Mouse (Mus musculus) lung, embryonic 16.5 days (tissue): ENCODE results near the gene Gsn. TPM values are rescaled to one million over a fixed set of nuclear protein-coding genes. Genes with fewer than 3 reads are reported as not detected.
A peak's percentile ranks its signal among the peaks of the same experiment; 100 is the strongest.

Experiments
- ATAC-seq: fragments of 200-750 bp; cut with Nextera tagmentation; 2 replicates; pipeline ENCODE4 v1.8.0; 2017; ENCODE audit warnings: low read depth, mild to moderate bottlenecking, moderate library complexity
- H3K27ac ChIP-seq: fragments of 300-500 bp; sonication (generic); 2 replicates; pipeline ENCODE4 v1.5.1; 2014; ENCODE audit warnings: mild to moderate bottlenecking, control low read depth, low read length
- H3K27me3 ChIP-seq: fragments of 300-500 bp; sonication (generic); 2 replicates; pipeline ENCODE4 v1.6.1; 2014; ENCODE audit warnings: low read depth, low read length, mixed read lengths; ENCODE audit not compliant: control insufficient read depth, insufficient read depth
- H3K36me3 ChIP-seq: fragments of 300-500 bp; sonication (generic); 2 replicates; pipeline ENCODE4 v1.6.1; 2014; ENCODE audit warnings: low read length; ENCODE audit not compliant: control insufficient read depth, insufficient read depth
- H3K4me1 ChIP-seq: fragments of 300-500 bp; sonication (generic); replicated peaks from 2 replicates; pipeline ENCODE4 v1.6.1; 2014; ENCODE audit warnings: low read length, mixed read lengths; ENCODE audit not compliant: control insufficient read depth, insufficient read depth
- H3K4me2 ChIP-seq: fragments of 300-500 bp; sonication (generic); 2 replicates; pipeline ENCODE4 v1.6.1; 2014; ENCODE audit warnings: low read depth, low read length, control low read depth
- H3K4me3 ChIP-seq: fragments of 300-500 bp; sonication (generic); 2 replicates; pipeline ENCODE4 v1.5.1; 2014; ENCODE audit warnings: mild to moderate bottlenecking, low read length, control low read depth
- H3K9ac ChIP-seq: fragments of 300-500 bp; sonication (generic); 2 replicates; pipeline ENCODE4 v1.6.1; 2014; ENCODE audit warnings: low read length, control low read depth
- H3K9me3 ChIP-seq: fragments of 300-500 bp; sonication (generic); 2 replicates; pipeline ENCODE4 v1.6.1; 2016; ENCODE audit warnings: low read length; ENCODE audit not compliant: control insufficient read depth
- WGBS: fragments of 180-500 bp; shearing (Covaris S2); extraction: QIAGEN DNeasy Blood & Tissue Kit; methylation state at CpG from one replicate; pipeline ENCODE4 v1.1.7; 2014; 5-methylcytosine and 5-hydroxymethylcytosine counted together
- polyA plus RNA-seq: library from polyadenylated mRNA; unstranded; fragments of >200 nt; fragmentation: Nextera tagmentation; extraction: Ambion mirVana; gene quantifications from 2 replicates; pipeline ENCODE4 v1.2.1, GENCODE M21; 2015

The Gsn gene
- polyA plus RNA-seq, 1 experiment from 2014 or later, result 241 TPM

DNA sequence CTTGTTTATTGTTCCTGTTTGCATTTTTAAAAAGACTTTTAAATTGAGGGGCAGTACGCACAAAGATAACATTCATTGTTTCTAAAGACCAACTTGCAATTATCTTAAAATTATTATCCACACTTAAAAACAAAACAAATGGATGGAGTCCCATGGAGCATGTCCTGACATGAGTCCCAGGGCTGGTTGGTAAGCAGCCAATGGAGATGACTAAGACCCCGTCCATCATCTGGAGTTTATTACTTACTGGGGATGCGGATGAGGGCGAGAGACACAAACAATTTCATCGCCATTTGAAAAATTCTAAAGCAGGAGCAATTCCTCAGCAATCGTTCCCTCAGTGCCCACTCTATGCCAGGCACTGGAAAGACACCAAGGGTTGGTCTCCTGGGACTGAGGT, 21.2 kb upstream of the Gsn start:
- no peaks in the 10 kb centered on the region for H3K36me3 ChIP-seq
- 62% methylated on average over 6 of the region's 6 CpGs for WGBS
- no peaks in the 10 kb centered on the region for H3K9me3 ChIP-seq
- H3K4me2 ChIP-seq, result no peak overlapping the region
- H3K4me3 ChIP-seq, result no peak overlapping the region
- no peak overlapping the region for H3K9ac ChIP-seq
- peaks cover 3% of the 10 kb centered on the region; the same call in 1 of the 2 replicates for H3K4me1 ChIP-seq
- no peaks in the 10 kb centered on the region for H3K27me3 ChIP-seq
- ATAC-seq, result no peak
- H3K27ac ChIP-seq, result no peak overlapping the region

DNA sequence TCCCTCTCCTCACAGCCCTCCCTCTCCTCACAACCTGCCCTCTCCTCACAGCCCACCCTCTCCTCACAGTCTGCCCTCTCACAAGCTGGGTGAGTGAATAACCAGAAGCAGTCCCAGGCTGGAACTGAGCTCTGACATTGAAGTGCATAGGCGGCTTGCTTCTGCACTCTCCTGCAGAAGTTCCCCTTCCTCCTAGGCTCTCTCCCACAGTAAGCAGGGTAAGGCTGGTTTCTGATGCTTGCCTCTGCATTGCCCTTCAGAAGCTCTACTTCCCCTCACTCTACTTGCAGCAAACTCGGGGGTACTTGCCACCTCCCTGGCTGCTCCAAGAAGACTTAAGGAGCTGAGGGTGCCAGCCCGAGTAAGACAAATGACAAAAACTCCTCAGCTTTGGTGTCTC, 11.9 kb upstream of the Gsn start:
- Histone ChIP-seq H3K4me2 (no peak overlapping the region), H3K27me3 (no peaks in the 10 kb centered on the region), H3K27ac (no peak overlapping the region), H3K36me3 (no peaks in the 10 kb centered on the region), H3K9me3 (peaks cover 2% of the 10 kb centered on the region; the same call in 1 of the 2 replicates), H3K4me1 (no peaks in the 10 kb centered on the region), H3K9ac (no peak overlapping the region), H3K4me3 (no peak overlapping the region)
- WGBS, result 44% methylated on average over 3 of the region's 3 CpGs
- ATAC-seq, result no peak

DNA sequence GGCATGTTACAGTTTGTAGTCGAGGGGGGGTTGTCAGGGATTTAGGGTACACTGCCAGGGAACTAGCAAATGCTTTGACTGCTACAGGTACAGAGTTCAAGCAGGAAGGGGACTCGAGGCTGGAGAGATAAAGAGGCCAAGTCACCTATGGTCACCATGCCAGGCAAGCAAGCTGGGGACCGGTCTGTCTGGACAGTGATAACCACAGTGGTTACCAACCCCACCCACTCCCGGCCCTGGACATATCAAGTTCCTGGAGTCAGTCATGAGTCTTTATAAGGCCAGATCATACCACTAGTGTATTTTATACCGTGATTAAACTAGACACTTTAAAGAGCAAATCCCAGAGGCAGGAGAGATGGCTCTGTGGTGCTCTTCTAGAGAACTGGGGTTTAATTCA, 8.4 kb upstream of the Gsn start:
- no peaks in the 10 kb centered on the region for H3K27me3 ChIP-seq
- H3K36me3 ChIP-seq, result no peaks in the 10 kb centered on the region
- H3K4me1 ChIP-seq, result no peaks in the 10 kb centered on the region
- no peak overlapping the region for H3K4me3 ChIP-seq
- no peak for ATAC-seq
- H3K9ac ChIP-seq, result no peak overlapping the region
- no peak overlapping the region for H3K27ac ChIP-seq
- 57% methylated on average over 5 of the region's 5 CpGs for WGBS
- H3K4me2 ChIP-seq, result no peak overlapping the region
- peaks cover 2% of the 10 kb centered on the region; the same call in 1 of the 2 replicates for H3K9me3 ChIP-seq

DNA sequence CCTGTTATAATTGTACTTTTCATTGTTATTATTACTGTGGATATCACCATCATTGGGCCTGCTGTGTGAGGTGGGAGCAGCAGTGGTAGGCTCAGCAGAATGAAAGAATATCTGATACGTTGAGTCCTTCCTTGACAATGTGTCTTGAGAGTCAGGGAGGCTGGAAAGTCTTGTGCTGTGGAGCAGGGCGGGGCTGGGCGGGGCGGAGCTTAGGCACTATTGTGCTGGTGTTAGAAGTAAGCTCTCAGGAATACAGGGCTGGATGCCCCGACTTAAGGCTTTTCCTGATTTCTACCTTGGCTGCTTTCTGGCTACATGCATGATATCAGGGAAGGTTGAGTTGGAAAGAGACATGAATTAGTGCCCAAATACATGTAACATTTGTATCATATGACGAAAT, 3.4 kb upstream of the Gsn start:
- 42% methylated on average over 6 of the region's 6 CpGs for WGBS
- no peak for ATAC-seq
- H3K27ac ChIP-seq, result no peak overlapping the region
- H3K4me1 ChIP-seq, result peaks cover 13% of the 10 kb centered on the region
- H3K9me3 ChIP-seq, result no peaks in the 10 kb centered on the region
- H3K4me2 ChIP-seq, result no peak overlapping the region
- H3K9ac ChIP-seq, result no peak overlapping the region
- H3K27me3 ChIP-seq, result no peaks in the 10 kb centered on the region
- H3K4me3 ChIP-seq, result no peak overlapping the region
- H3K36me3 ChIP-seq, result no peaks in the 10 kb centered on the region

DNA sequence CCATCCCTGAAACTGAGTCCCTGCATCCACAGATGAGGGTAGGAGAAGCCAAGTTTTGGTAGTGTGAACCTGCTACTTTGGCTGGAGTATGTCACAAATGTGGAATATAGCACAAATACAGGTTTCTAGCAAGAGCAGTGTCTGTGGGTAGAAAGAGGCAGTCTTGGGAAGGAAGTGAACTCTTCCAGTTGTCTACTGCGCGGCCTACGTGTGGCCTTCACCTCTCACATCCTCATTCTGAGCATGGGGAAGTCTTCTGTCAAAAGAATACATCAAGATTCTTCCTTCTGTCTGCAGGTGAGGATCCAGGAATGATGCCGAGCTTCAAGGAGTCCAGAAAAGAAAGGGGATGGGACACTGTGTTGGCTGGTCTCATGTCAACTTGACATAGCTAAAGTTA, 2.4 kb upstream of the Gsn start:
- ATAC-seq, result no peak
- 77% methylated on average over 4 of the region's 4 CpGs for WGBS
- no peak overlapping the region for H3K4me3 ChIP-seq

DNA sequence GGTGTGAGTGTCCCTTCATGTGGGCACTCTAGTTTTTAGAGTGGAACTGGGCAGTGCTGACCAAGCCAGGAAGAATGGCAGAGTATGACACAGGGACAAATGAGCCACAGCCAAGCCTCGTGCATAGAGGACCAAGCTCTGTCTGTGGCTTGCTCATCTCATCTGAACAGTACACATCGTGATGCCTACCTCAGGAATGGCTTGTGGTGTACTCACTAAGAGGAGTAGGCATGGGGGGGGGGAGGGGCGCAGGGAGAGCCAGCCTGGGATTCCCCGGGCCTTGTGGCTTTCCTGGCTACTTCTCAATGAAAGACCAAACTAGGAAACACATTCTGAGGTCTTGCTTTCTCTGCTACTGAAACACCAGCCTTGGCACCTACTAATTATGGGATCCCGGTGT, 1.2 kb upstream of the Gsn start:
- Histone ChIP-seq H3K36me3 (no peaks in the 10 kb centered on the region), H3K4me3 (no peak overlapping the region), H3K27ac (no peak overlapping the region), H3K4me1 (peaks cover 29% of the 10 kb centered on the region), H3K27me3 (no peaks in the 10 kb centered on the region), H3K4me2 (no peak overlapping the region), H3K9me3 (no peaks in the 10 kb centered on the region), H3K9ac (no peak overlapping the region)
- no peak for ATAC-seq
- WGBS, result 75% methylated on average over 5 of the region's 5 CpGs

More for the DNA sequence above, 2.4 kb upstream of the Gsn start:
- no peaks in the 10 kb centered on the region for H3K27me3 ChIP-seq
- no peak overlapping the region for H3K4me2 ChIP-seq
- H3K9ac ChIP-seq, result no peak overlapping the region
- H3K4me1 ChIP-seq, result peaks cover 17% of the 10 kb centered on the region
- H3K36me3 ChIP-seq, result no peaks in the 10 kb centered on the region
- no peak overlapping the region for H3K27ac ChIP-seq
- H3K9me3 ChIP-seq, result no peaks in the 10 kb centered on the region

DNA sequence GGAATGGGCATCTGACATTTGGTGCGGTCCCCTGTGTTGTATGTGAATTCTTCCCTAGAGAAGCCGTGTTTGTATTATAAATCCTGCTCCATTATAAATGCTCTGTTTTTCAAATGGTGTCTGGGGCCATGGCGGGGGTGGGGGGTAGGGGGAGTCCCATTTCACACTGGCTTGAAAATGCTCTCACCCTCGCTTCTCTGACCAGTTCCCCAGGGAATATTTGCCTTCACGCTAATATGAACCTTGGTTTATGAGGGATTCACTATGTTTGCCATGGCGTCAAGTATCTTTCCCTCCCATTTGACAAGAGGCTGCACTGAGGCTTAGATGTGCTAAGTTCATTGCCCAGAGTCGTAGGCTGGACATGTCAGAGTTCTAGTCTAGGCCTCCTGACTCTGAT, 718 bp upstream of the Gsn start:
- Histone ChIP-seq H3K36me3 (no peaks in the 10 kb centered on the region), H3K4me2 (peak overlapping the region; percentile 78), H3K9me3 (no peaks in the 10 kb centered on the region), H3K4me3 (no peak overlapping the region), H3K27ac (no peak overlapping the region), H3K4me1 (peaks cover 33% of the 10 kb centered on the region), H3K27me3 (no peaks in the 10 kb centered on the region), H3K9ac (peak overlapping the region; percentile 71)
- ATAC-seq, result no peak
- WGBS, result 69% methylated on average over 7 of the region's 7 CpGs

DNA sequence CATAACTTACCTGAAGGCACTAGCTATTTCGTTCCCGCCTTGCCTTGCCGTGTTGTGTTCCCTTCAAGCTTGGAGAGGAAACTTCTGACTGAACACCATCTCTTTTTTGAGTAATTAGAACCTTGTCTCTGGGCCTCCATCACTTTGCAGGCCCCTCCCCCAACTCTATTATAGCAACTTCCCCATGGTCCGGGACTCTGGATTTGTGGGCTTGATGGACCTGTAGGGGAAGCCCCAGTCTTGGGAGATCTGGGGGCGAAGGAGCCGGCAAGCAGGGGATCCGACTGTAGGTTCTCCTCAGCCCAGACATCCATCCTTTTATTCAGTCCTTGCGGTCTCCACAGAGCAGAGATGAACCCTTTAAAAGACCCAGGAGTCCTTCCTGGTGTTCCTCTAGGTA, 752 bp downstream of the Gsn start:
- no peaks in the 10 kb centered on the region for H3K27me3 ChIP-seq
- H3K4me2 ChIP-seq, result peak overlapping the region; percentile 78
- no peak for ATAC-seq
- H3K36me3 ChIP-seq, result no peaks in the 10 kb centered on the region
- WGBS, result 50% methylated on average over 8 of the region's 8 CpGs
- no peaks in the 10 kb centered on the region for H3K9me3 ChIP-seq
- H3K4me3 ChIP-seq, result peak overlapping the region; percentile 73
- H3K27ac ChIP-seq, result no peak overlapping the region
- H3K9ac ChIP-seq, result peak overlapping the region; percentile 71
- H3K4me1 ChIP-seq, result peaks cover 33% of the 10 kb centered on the region

DNA sequence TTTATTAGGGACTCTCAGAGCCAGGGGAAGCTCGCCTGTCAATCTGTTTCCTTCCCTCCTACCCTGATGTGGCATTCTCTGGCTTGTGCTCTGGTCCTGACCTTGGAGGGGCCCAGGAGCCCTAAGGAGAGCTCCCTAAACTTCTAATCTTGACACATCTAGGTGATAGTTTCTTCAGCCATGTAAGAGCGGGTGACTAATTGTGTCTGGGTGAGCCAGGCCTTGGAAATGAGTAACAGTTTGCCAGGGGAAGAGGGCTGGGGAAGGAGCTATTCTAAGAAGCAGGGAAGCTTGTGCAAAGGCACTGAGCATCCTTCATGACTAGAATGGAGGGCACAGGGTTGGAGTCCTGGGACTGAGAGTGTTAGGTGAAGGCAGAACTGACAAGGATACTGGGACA, 1.7 kb downstream of the Gsn start:
- Histone ChIP-seq H3K4me3 (no peak overlapping the region), H3K36me3 (no peaks in the 10 kb centered on the region), H3K4me2 (no peak overlapping the region; the same call in 1 of the 2 replicates), H3K27me3 (no peaks in the 10 kb centered on the region), H3K27ac (no peak overlapping the region), H3K9ac (no peak overlapping the region), H3K9me3 (no peaks in the 10 kb centered on the region), H3K4me1 (peaks cover 33% of the 10 kb centered on the region)
- no peak for ATAC-seq
- WGBS, result 75% methylated on average over 2 of the region's 2 CpGs

DNA sequence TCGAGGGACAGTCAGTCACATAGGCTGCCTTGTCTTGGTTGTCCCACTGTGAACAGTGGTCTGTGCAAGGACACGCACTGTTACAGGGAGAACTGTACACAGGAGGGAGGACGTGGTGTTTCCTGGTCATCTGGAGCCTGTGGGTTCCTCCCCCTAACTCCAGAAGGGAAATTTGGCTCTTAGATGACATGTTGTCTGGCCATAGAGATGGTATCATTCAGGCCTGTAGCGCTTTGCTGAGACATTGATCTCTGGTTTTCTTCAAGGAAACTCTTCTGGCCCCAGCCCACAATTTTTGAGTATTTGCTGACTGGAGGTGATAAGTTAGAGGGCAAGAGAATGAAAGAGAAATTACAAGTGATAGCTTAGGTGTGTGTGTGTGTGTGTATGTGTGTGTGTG, 2.4 kb downstream of the Gsn start:
- no peaks in the 10 kb centered on the region for H3K36me3 ChIP-seq
- H3K4me2 ChIP-seq, result no peak overlapping the region
- no peak overlapping the region; the same call in 1 of the 2 replicates for H3K27ac ChIP-seq
- no peaks in the 10 kb centered on the region for H3K27me3 ChIP-seq
- WGBS, result 78% methylated on average over 4 of the region's 4 CpGs
- no peak overlapping the region for H3K4me3 ChIP-seq
- no peak for ATAC-seq
- H3K4me1 ChIP-seq, result peaks cover 33% of the 10 kb centered on the region
- no peaks in the 10 kb centered on the region for H3K9me3 ChIP-seq
- no peak overlapping the region for H3K9ac ChIP-seq
